Mouse (Mus musculus) heart, embryonic 15.5 days (tissue): Measurements from ENCODE around the gene Gtpbp6. TPM values are rescaled to one million over a fixed set of nuclear protein-coding genes. Genes with fewer than 3 reads are reported as not detected.

Source experiments
- ATAC-seq: fragments of 200-750 bp; cut with Nextera tagmentation; replicated peaks from 2 replicates; pipeline ENCODE4 v1.8.0; 2017; ENCODE audit warnings: low read depth, moderate TSS enrichment; ENCODE audit not compliant: insufficient number of reproducible peaks, insufficient read depth, low FRiP score
- H3K27ac ChIP-seq: fragments of 300-500 bp; sonication (generic); 2 replicates; pipeline ENCODE4 v1.5.1; 2015; ENCODE audit warnings: mild to moderate bottlenecking, inconsistent platforms
- H3K27me3 ChIP-seq: fragments of 300-500 bp; sonication (generic); 2 replicates; pipeline ENCODE4 v1.6.1; 2015; ENCODE audit warnings: inconsistent platforms
- H3K36me3 ChIP-seq: fragments of 300-500 bp; sonication (generic); 2 replicates; pipeline ENCODE4 v1.6.1; 2015; ENCODE audit warnings: mild to moderate bottlenecking, inconsistent platforms
- H3K4me1 ChIP-seq: fragments of 300-500 bp; sonication (generic); replicated peaks from 2 replicates; pipeline ENCODE4 v1.6.1; 2015; ENCODE audit warnings: inconsistent platforms
- H3K4me2 ChIP-seq: fragments of 300-500 bp; sonication (generic); 2 replicates; pipeline ENCODE4 v1.6.1; 2015; ENCODE audit warnings: inconsistent platforms, mild to moderate bottlenecking, moderate library complexity
- H3K4me3 ChIP-seq: fragments of 300-500 bp; sonication (generic); 2 replicates; pipeline ENCODE4 v1.5.1; 2015; ENCODE audit warnings: mild to moderate bottlenecking, inconsistent platforms
- H3K9ac ChIP-seq: fragments of 300-500 bp; sonication (generic); 2 replicates; pipeline ENCODE4 v1.6.1; 2015; ENCODE audit warnings: mild to moderate bottlenecking, inconsistent platforms
- H3K9me3 ChIP-seq: fragments of 300-500 bp; sonication (generic); replicated peaks from 2 replicates; pipeline ENCODE4 v1.6.1; 2016; ENCODE audit warnings: inconsistent platforms
- WGBS: fragments of 180-500 bp; shearing (Covaris S2); methylation state at CpG from one replicate; pipeline ENCODE4 v1.1.7; 2015; ENCODE audit warnings: mixed read lengths; 5-methylcytosine and 5-hydroxymethylcytosine counted together
- polyA plus RNA-seq: library from polyadenylated mRNA; unstranded; fragments of >200 nt; fragmentation: Nextera tagmentation; extraction: Ambion mirVana; gene quantifications from 2 replicates; pipeline ENCODE4 v1.2.1, GENCODE M21; 2015

The Gtpbp6 gene
- polyA plus RNA-seq, 1 experiment from 2014 or later, result 18.6 TPM

DNA sequence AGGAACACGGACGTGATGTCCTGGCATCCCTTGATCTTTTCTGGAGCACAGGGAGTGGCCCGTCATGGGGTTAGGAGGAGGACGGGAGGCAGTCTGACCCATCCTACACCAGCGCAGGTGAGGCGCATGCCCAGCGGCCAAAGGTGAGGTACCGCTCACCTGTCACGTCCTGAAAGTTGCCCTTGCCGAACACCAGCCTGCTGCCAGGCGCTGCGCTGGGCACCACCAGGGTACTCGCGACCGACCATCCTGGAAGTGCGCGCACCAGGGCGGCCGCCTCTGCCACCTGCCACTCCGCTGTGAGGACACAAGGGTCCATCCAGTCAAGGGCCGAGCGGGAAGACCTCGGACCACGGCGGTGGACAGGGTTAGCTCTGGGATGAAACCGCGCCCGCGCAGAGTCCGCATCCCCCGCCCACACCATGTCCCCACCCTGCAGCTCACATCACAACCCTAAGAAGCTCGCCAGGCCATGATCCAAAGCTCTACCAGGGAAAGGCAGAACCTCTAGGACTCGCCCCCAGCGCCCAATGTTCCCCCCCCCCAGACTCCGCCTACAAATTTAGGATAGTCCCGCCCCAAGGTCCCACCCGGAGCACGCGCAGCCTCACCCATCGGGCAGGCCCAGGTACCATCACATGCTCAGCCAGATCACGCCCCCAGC is 964 bp downstream of the Gtpbp6 start:
- Histone ChIP-seq H3K27ac (peak overlapping the region; percentile 100), H3K4me2 (peak overlapping the region; percentile 90), H3K36me3 (peaks cover 47% of the 10 kb centered on the region), H3K4me3 (peak overlapping the region; percentile 97), H3K9ac (peak overlapping the region; percentile 92), H3K9me3 (no peaks in the 10 kb centered on the region), H3K4me1 (peaks cover 20% of the 10 kb centered on the region), H3K27me3 (no peaks in the 10 kb centered on the region)
- no peak for ATAC-seq
- 14% methylated on average over 41 of the region's 41 CpGs for WGBS

DNA sequence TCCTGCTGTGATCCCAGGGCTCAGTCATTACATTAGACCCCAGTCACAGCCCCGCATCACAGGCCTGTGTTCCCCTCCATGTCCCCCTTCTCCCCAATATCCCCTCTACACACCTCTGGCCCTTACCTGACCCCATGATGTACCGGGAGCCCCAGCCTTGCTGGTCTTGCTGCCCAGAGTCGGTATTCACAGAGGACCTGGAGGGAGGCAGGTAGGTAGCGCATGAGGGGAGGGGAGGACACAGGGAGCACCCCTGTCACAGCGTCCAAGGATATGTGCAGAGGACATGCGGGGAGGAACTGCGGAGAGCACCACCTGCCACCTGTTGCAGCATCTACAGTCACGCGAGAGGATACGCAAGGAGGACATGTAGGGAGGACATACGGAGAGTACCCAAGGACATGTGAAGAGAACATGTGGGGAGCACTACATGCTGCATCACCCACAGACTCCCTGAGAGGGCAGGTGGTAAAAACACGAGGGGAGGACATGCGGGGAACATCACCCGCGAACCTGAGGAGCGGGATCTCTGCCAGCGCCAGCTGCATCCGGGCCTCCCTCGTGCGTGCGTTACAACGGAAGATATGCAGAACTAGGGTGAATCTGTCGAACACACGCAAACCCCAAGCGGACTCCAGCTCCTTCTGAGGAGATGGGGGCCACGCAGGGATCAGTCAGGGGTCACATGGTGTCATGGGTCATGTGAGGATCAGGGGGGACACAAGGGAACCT is 1.7 kb downstream of the Gtpbp6 start:
- Histone ChIP-seq H3K4me1 (peaks cover 27% of the 10 kb centered on the region), H3K9ac (no peak overlapping the region), H3K9me3 (no peaks in the 10 kb centered on the region), H3K27ac (no peak overlapping the region), H3K4me3 (peak overlapping the region; percentile 97), H3K4me2 (peak overlapping the region; percentile 90), H3K27me3 (0 out of 2 replicates have a peak, but pooled peaks cover 2% of the 10 kb centered on the region), H3K36me3 (peaks cover 42% of the 10 kb centered on the region)
- ATAC-seq, result no peak
- 92% methylated on average over 26 of the region's 26 CpGs for WGBS

DNA sequence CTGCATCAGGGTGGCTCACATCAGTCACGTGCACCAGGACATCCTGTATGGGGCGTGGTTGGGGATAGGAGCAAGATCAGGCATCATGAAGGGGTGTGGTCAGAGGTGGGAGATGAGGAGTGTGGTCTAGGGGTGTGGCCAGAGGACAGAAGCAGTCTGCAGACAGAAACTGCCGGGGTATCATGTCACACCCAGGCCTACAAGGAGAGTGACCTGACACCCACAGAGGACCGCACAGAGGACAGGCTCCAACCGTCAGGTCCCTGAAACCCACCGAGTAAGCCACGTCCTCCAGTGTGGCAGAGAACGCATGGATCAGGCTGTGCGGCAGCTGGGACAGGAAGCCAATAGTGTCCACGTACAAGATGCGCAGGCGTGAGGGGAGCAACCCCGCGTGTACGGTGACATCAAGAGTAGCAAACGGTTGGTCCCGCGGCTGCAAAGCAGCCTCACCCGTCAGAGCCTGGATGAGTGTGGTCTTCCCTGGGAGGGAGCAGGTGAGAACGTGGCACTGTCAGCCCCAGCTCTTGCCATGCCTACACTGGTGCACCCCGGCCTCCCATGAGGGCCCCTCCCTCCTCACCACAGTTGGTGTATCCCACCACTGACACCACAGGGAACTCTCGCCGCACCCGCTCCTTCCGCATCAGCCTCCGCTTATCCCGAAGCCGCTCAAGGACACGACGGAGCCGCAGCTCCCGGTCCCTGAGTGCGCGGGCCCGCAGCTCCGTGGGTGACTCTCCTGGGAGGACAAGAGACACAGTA is 3.2 kb downstream of the Gtpbp6 start:
- Histone ChIP-seq H3K9ac (no peak overlapping the region), H3K36me3 (peaks cover 42% of the 10 kb centered on the region), H3K27me3 (peaks cover 6% of the 10 kb centered on the region; the same call in 1 of the 2 replicates), H3K4me3 (no peak overlapping the region), H3K9me3 (no peaks in the 10 kb centered on the region), H3K4me2 (no peak overlapping the region), H3K27ac (no peak overlapping the region), H3K4me1 (peaks cover 34% of the 10 kb centered on the region)
- no peak for ATAC-seq
- WGBS, result 95% methylated on average over 36 of the region's 36 CpGs

GRCm38 (mm10) chr5:110103901-110104615 is 3.9 kb downstream of the Gtpbp6 start:
- 93% methylated on average over 27 of the region's 27 CpGs for WGBS
- no peak overlapping the region for H3K4me3 ChIP-seq
- no peak overlapping the region for H3K4me2 ChIP-seq
- peaks cover 6% of the 10 kb centered on the region; the same call in 1 of the 2 replicates for H3K27me3 ChIP-seq
- peaks cover 34% of the 10 kb centered on the region for H3K4me1 ChIP-seq
- H3K27ac ChIP-seq, result no peak overlapping the region
- no peaks in the 10 kb centered on the region for H3K9me3 ChIP-seq
- no peak overlapping the region for H3K9ac ChIP-seq
- H3K36me3 ChIP-seq, result peaks cover 42% of the 10 kb centered on the region
- ATAC-seq, result no peak

GRCm38 (mm10) chr5:110102853-110103625 is 5.0 kb downstream of the Gtpbp6 start:
- ATAC-seq, result no peak
- no peak overlapping the region for H3K27ac ChIP-seq
- H3K4me1 ChIP-seq, result peaks cover 34% of the 10 kb centered on the region
- no peak overlapping the region for H3K4me2 ChIP-seq
- H3K36me3 ChIP-seq, result peaks cover 42% of the 10 kb centered on the region
- 91% methylated on average over 19 of the region's 19 CpGs for WGBS
- no peak overlapping the region for H3K4me3 ChIP-seq
- peaks cover 6% of the 10 kb centered on the region; the same call in 1 of the 2 replicates for H3K27me3 ChIP-seq
- H3K9ac ChIP-seq, result no peak overlapping the region
- no peaks in the 10 kb centered on the region for H3K9me3 ChIP-seq

- no peak overlapping the region for H3K9ac ChIP-seq
- H3K36me3 ChIP-seq, result peaks cover 42% of the 10 kb centered on the region
- ATAC-seq, result no peak
- H3K4me1 ChIP-seq, result peaks cover 34% of the 10 kb centered on the region
- 87% methylated on average over 13 of the region's 13 CpGs for WGBS
- H3K4me3 ChIP-seq, result no peak overlapping the region
- H3K9me3 ChIP-seq, result no peaks in the 10 kb centered on the region
- H3K27me3 ChIP-seq, result peaks cover 6% of the 10 kb centered on the region; the same call in 1 of the 2 replicates
- peak overlapping the region; percentile 79 for H3K4me2 ChIP-seq
- no peak overlapping the region for H3K27ac ChIP-seq
Observed at GRCm38 (mm10) chr5:110102429-110102828, 5.6 kb downstream of the Gtpbp6 start.

- no peaks in the 10 kb centered on the region for H3K9me3 ChIP-seq
- peaks cover 6% of the 10 kb centered on the region; the same call in 1 of the 2 replicates for H3K27me3 ChIP-seq
- ATAC-seq, result peak; percentile 20; the same call in 1 of the 2 replicates
- peaks cover 31% of the 10 kb centered on the region for H3K4me1 ChIP-seq
- 8% methylated on average over 34 of the region's 34 CpGs for WGBS
- peak overlapping the region; percentile 79 for H3K4me2 ChIP-seq
- peaks cover 42% of the 10 kb centered on the region for H3K36me3 ChIP-seq
- peak overlapping the region; percentile 42 for H3K4me3 ChIP-seq
- no peak overlapping the region; the same call in 1 of the 2 replicates for H3K9ac ChIP-seq
- no peak overlapping the region for H3K27ac ChIP-seq
Observed at GRCm38 (mm10) chr5:110101716-110102347, 6.2 kb downstream of the Gtpbp6 start.

DNA sequence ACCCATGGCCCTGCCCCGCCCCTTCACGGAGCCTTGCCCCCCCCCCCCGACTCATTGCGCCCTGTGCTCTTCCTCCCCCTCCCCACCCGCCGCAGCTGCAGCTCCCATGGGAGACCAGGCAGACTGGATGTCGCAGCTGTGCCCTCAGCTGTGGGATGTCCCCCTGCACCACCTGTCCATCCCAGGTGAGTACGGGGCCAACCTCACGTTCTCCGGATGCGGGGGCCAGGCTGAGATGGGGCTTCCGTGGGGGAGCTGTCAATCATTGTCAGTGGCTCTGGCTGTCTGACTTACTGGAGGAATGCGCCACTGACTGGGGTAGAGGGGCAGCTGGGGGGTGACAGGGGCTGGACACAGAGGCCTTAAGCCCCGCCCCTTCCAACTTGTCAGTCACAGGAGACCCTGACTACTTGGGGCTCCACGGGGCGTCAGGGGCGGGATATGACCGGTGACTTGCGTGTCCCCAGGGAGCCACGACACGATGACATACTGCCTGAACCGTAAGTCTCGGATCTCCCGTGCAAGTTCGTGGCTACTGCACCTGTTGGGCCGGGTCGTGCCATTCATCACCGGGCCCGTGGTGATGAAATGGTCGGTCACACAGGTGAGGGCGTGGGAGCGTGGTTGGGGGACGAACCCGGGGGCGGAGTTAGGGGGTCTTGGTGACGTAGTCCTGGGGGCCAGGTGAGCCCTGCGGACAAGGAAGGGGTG is 6.9 kb downstream of the Gtpbp6 start:
- peak overlapping the region; percentile 42 for H3K4me3 ChIP-seq
- peaks cover 38% of the 10 kb centered on the region for H3K36me3 ChIP-seq
- peaks cover 23% of the 10 kb centered on the region for H3K4me1 ChIP-seq
- peak overlapping the region; percentile 79 for H3K4me2 ChIP-seq
- peak overlapping the region; percentile 6; the same call in 1 of the 2 replicates for H3K9ac ChIP-seq
- no peaks in the 10 kb centered on the region for H3K9me3 ChIP-seq
- H3K27ac ChIP-seq, result no peak overlapping the region
- ATAC-seq, result peak; percentile 29
- WGBS, result under 1% methylated on average over 33 of the region's 37 CpGs
- H3K27me3 ChIP-seq, result peaks cover 6% of the 10 kb centered on the region; the same call in 1 of the 2 replicates

DNA sequence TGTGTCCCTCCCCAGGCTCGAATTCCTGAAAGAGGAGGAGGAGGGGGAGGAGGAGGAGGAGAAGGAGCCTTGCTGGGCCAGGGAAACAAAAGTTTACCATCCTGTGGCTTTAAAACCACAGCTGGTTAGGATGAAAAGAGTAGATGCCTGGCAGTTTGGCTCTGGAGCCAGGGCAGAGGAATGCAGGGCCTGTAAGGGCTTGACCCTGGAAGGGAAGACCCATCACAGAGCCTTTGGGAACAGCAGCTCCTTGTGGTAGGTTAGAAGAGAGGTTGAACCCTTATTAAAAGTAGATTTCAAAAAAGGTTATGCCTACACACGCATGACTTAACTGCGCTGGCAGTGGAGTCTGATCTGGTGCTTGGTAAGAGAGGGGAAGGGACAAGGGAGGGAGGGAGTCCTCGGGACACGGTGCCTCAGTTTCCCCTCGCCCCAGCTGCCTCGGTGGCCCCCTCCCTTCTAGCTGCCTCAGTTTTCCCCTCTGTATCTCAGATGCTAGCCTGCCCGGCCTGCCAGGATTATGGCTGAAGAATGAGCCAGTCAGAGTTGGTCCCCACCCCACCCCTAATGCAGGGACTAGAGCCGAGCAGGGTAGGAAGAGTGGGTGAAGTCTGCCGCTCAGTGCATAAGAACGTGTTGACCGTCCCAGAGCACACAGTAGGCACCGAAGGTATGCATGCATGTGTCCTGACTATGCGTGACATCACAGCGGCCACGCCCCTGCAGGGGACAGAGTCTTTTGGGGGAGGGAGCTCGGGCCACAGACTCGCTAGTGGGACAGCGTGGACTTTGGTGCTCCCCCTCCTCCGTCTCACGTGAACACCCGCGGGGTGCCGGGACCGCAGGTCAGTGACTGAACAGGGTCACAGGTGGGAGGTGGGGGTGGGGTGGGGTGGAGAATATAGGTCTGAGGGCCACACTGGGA is 8.1 kb downstream of the Gtpbp6 start, which contains the start of gene Plcxd1:
TSS of gene Plcxd1 (plus strand) at position 314 of the 925 bp plus-strand sequence.
- Histone ChIP-seq H3K27me3 (peaks cover 6% of the 10 kb centered on the region; the same call in 1 of the 2 replicates), H3K27ac (peak within 1 kb of the TSS; percentile 20; the same call in 1 of the 2 replicates), H3K9me3 (no peaks in the 10 kb centered on the region), H3K4me1 (peaks cover 24% of the 10 kb centered on the region), H3K4me2 (peak within 1 kb of the TSS; percentile 79), H3K36me3 (peaks cover 26% of the 10 kb centered on the region), H3K4me3 (peak within 1 kb of the TSS; percentile 42), H3K9ac (peak within 1 kb of the TSS; percentile 6; the same call in 1 of the 2 replicates)
- 7% methylated on average over 25 of the region's 25 CpGs for WGBS
- no peak for ATAC-seq
